ENCODE assay signal across 1 mouse cellular context in the genomic region with DNA sequence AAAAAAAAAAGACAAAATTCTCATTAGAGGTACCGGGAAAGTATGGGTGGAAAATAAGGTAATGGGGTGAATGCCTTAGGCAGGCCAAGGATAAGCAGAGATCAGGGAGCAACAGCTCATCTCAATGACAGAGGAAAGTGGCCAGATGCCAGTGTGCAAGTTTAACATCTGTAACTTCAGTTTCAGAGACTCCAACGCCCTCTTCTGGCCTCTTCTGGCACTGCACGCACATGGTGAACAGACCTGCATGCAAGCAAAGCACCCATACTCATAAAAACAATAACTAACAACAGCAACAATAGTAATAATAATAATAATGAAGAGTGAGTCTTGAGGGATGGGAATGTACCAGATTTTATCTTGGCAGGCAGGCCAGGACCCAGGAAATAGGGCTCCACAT.
TF ChIP-seq lines count a peak whose summit lies in the region.

No protein-coding gene starts in this region.

TF ChIP-seq in MEL, 35 proteins besides CTCF, POLR2A, EP300 and RAD21:
- no peak for TF ChIP-seq MEF2A (IDR thresholded peaks at IDR 0.05; ENCODE audit: extremely low read depth, insufficient replicate concordance, low read depth, low read length, poor library complexity, severe bottlenecking)
- no peak for TF ChIP-seq UBTF (IDR thresholded peaks at IDR 0.05; ENCODE audit: borderline replicate concordance, insufficient read depth, low read depth, low read length)
- no peak for TF ChIP-seq BHLHE40 (IDR thresholded peaks at IDR 0.05; ENCODE audit: borderline replicate concordance, low read depth, low read length)
- 0 out of 2 replicates have a peak, but pooled peaks have one; percentile 10 for TF ChIP-seq ZC3H11A (IDR thresholded peaks at IDR 0.05; ENCODE audit: low read depth, low read length)
- no peak for TF ChIP-seq GATA1 (IDR thresholded peaks at IDR 0.05; ENCODE audit: low read depth, low read length)
- no peak for TF ChIP-seq TCF12 (IDR thresholded peaks at IDR 0.05; ENCODE audit: low read depth, low read length)
- TF ChIP-seq ETS1 (IDR thresholded peaks at IDR 0.05; ENCODE audit: low read depth, low read length), result no peak
- TF ChIP-seq ZNF384 (IDR thresholded peaks at IDR 0.05; ENCODE audit: low read depth, low read length), result peak; percentile 33; the same call in 1 of the 2 replicates
- TF ChIP-seq SMC3 (IDR thresholded peaks at IDR 0.05; ENCODE audit: low read depth, low read length), result peak; percentile 36
- no peak for TF ChIP-seq MYC (IDR thresholded peaks at IDR 0.05; ENCODE audit: low read depth, low read length)
- no peak for TF ChIP-seq USF1 (IDR thresholded peaks at IDR 0.05; ENCODE audit: low read depth, low read length)
- no peak for TF ChIP-seq USF2 (IDR thresholded peaks at IDR 0.05; ENCODE audit: borderline replicate concordance in 1 of 2, insufficient read depth in 1 of 2, low read depth in 1 of 2, low read length in 2 of 2)
- no peak for TF ChIP-seq ZKSCAN1 (IDR thresholded peaks at IDR 0.05; ENCODE audit: low read depth, low read length)
- no peak for TF ChIP-seq KAT2A (conservative IDR thresholded peaks at IDR 0.05; ENCODE audit: low read depth, low read length)
- TF ChIP-seq GABPA (IDR thresholded peaks at IDR 0.05; ENCODE audit: low read depth, low read length), result no peak
- TF ChIP-seq POLR2AphosphoS5 (IDR thresholded peaks at IDR 0.05; ENCODE audit: borderline replicate concordance, low read depth, low read length), result no peak
- TF ChIP-seq TBP (IDR thresholded peaks at IDR 0.05; ENCODE audit: low read depth, low read length), result no peak
- no peak for TF ChIP-seq MAFK (IDR thresholded peaks at IDR 0.05; ENCODE audit: borderline replicate concordance, low read depth, low read length)
- TF ChIP-seq RCOR1 (IDR thresholded peaks at IDR 0.05; ENCODE audit: low read depth, low read length), result no peak
- TF ChIP-seq CHD2 (IDR thresholded peaks at IDR 0.05; ENCODE audit: low read length), result no peak
- TF ChIP-seq MAZ (IDR thresholded peaks at IDR 0.05; ENCODE audit: low read depth, low read length), result no peak
- no peak for TF ChIP-seq MXI1 (IDR thresholded peaks at IDR 0.05; ENCODE audit: low read depth, low read length)
- TF ChIP-seq MAX (IDR thresholded peaks at IDR 0.05; ENCODE audit: low read length), result no peak
- TF ChIP-seq TAL1 (IDR thresholded peaks at IDR 0.05; ENCODE audit: low read length), result no peak
- no peak for TF ChIP-seq NRF1 (IDR thresholded peaks at IDR 0.05; ENCODE audit: insufficient read depth, low read depth, low read length, poor library complexity, severe bottlenecking)
